Mouse (Mus musculus) spleen, embryonic (tissue): ENCODE results near the gene Slc13a1.

Experiments used
- CTCF ChIA-PET: fragments of 350-600 bp; sonication (Branson Sonifier 250); formaldehyde crosslinking; loops from one replicate; lab custom pipeline; 2022; lab: Charles Lee

The Slc13a1 gene

GRCm38 (mm10) chr6:24076089-24076488 lies 91.8 kb downstream of the Slc13a1 start:
- CTCF ChIA-PET = no interaction called here

- CTCF ChIA-PET = no interaction called here
These were observed 95.1 kb downstream of the Slc13a1 start for GRCm38 (mm10) chr6:24072804-24073203.

- CTCF ChIA-PET = no interaction called here
These were observed 108.1 kb downstream of the Slc13a1 start for GRCm38 (mm10) chr6:24059754-24060153.

GRCm38 (mm10) chr6:24055086-24055485 lies 112.8 kb downstream of the Slc13a1 start:
- CTCF ChIA-PET = no interaction called here

- CTCF ChIA-PET = no interaction called here
These were observed 113.7 kb downstream of the Slc13a1 start for GRCm38 (mm10) chr6:24054086-24054710.

- CTCF ChIA-PET = no interaction called here
These were observed 120.7 kb downstream of the Slc13a1 start for GRCm38 (mm10) chr6:24047014-24047770.

GRCm38 (mm10) chr6:24043496-24043895 lies 124.4 kb downstream of the Slc13a1 start:
- CTCF ChIA-PET = no interaction called here
